Mouse (Mus musculus) left cerebral cortex, postnatal 4 days (tissue): ENCODE results near the gene Uap1l1. TPM values are rescaled to one million over a fixed set of nuclear protein-coding genes. Genes with fewer than 3 reads are reported as not detected.

Source experiments
- DNase-seq: peaks from one replicate; pipeline ENCODE4 v3.0.0-alpha.2; 2022
- intact Hi-C: fragments of 180-260 bp; cut with DNase I; formaldehyde crosslinking; loops from one replicate; pipeline ENCODE4 v1.15.1; 2025
- total RNA-seq, 2 experiments: library from RNA; stranded (reverse); gene quantifications; 2 replicates each; pipeline ENCODE4 v1.2.3; 2021

Uap1l1 gene
- total RNA-seq, 2 experiments from 2014 or later = 6.5 to 7.3 TPM

DNA sequence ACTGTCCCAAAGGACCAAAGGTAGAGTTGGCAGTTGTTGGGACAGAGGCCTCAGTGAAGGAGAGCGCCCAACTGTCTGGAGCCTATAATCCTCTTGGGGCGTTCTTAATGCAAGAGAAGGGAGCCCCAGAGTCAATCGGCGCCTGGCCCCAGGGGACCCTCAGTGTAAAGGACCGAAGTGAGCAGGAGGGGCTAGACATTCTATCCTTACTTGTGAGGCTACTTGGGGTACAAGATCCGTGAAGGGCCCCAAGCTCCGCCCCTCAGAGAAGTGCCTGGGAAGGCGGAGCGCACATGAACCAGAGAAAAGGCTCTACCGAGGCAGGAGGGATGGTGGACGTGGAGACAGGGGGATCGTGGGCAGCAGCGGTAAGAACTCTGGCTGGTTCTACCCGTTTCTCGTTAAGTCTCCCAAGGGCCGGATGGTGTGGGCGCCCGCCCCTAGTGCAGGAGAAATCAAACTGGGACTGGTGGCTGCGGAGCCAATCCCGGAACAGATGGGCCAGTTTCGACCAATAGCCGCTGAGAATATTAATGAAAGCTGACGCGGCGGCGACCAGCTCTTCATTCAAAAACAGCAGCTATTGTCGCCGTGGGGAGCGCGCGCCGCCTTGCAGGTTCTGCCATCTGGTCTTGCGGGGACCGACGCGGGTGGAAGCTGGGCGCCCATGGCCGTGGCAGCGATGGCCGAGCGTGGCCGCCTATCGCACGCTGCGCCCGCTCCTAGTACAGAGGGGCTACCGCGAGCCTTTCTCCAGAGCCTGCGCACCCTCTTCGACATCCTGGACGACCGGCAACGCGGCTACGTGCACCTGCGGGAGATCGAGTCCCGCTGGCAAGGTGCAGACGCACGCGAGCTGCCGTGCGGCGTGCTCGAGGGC lies 6.5 kb upstream of the Uap1l1 start, which contains the start of gene Sapcd2:
Gene Sapcd2, plus strand, starts transcription at position 558 of the 880 bp plus-strand sequence.
- peak; percentile 90 for DNase-seq
- intact Hi-C loops = no loop called here

- no peak for DNase-seq
- intact Hi-C loops = no loop called here
These were observed 4.5 kb upstream of the Uap1l1 start for GRCm38 (mm10) chr2:25369996-25370395.

DNA sequence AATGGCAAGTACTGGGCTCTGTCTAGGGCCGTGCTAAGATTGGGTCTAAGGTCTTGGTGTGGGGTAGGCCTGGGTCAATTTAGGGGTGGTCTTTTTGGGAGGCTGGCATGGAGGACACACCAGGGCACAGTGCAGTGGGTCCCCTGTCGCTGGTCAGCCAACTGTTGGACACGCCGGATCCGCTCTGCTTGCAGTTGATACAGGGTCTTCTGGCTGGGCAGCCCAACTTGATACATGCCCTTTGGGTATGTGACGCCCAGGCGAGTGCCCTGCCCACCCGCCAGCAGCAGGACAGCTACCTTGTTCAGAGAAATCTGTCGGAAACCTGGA lies 756 bp downstream of the Uap1l1 start:
- no peak for DNase-seq
- intact Hi-C loops = no loop called here

DNA sequence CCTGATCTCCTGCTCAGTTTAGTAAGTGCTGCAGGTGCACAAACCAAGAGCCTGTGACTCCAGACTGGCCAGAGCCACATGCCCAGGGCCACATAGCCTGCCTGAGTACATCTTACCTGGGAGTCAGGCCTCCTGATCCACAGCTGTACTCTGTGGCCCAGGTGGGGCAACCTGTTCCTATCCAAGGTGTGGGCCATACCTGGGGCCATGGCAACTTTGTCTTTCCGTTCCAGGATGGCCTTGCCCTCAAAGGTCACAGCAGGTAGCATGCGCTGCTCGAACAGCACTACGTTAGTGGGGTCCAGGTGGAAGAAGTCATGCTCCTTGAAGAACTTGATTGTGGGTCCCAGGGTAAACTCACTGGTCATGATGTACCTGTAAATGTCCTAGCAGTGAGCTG lies 1.2 kb downstream of the Uap1l1 start:
- no peak for DNase-seq
- intact Hi-C loops = no loop called here

DNA sequence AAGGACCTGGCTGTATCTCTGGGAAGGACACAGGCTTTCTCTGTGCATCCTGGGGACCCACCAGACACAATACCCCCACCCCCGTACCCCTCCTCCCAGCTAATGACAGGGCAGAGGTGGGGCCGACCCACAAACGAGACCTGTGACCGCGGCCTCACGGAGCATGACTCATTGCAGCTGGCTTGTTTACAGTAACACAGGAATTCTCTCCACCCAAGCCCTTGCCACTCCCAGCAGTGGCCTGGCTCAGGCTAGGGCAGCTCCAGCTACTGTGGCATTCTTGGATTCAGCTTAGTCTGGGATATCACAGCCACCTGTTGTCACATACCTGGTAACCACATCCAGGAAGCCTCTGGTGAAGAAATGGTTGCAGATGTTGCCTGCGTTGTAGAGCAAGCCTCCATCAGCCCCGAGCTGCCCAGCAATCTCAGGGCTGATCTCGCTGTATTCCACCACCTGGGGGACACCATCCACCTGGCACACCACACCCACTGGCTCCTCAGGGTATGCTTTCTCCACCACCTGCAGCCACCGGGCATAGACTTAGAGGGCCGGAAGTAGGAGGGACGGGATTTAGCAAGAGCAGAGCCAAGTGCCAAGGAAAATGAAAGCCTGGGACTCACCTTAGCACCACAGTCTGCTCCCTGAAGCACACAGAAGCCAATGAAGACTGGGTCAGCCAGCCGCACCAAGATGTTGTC lies 1.9 kb downstream of the Uap1l1 start:
- DNase-seq = no peak
- intact Hi-C loops = no loop called here

DNA sequence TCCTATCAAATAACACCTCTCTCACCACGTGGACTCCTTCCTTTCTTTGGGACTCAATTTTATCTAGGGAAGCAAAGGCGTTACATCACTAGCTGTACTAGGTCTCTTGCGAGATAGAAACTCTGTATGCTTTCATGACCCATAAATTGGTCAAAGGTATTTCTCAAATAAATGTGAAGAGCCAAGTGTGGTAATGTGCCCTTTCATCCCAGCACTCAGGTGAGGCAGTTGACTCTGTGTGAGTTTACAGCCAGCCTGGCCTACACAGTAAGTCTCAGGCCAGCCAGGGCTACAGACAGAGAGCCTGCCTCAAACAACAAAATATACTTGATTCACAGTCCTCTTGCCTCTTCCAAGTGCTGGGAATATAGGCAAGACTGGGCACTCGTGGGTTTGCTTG lies 5.6 kb downstream of the Uap1l1 start:
- intact Hi-C loops = no loop called here
- no peak for DNase-seq

- intact Hi-C loops = no loop called here
- DNase-seq = peak; percentile 85
These were observed 9.0 kb downstream of the Uap1l1 start, which contains the start of gene Dpp7 for GRCm38 (mm10) chr2:25356208-25357079. Dpp7 (minus strand) TSS chr2:25356359.

DNA sequence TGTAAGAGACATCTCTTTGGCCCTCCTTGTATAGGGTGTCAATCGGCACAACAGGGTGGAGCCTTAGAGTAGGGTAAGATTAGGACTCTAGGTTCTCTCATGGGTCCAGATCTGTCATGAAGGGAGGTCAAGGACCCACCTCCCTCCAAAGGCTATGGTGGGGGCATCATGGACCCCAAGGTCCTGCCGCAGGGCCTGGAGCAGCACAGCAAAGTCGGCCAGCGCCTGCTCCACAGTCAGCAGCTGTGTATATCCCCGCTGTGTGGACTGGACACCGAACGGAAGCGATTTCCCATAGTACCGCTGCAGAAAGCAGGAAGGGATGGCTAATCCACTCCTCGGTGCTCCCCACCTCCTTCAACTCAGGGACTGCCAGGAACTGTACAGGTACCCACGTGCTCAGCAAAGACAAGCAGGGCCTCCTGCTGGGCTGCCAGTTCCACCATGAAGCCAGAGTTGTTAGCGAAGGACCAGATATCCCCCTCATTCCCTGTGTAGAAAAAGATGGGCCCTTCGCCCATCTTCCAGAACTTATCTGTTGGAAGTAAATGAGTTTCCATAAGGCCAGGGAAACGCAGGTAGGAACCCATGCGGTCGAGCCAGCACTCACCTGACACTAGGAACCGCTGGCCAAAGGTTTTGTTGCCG lies 9.9 kb downstream of the Uap1l1 start:
- DNase-seq = no peak
- intact Hi-C loops = no loop called here

DNA sequence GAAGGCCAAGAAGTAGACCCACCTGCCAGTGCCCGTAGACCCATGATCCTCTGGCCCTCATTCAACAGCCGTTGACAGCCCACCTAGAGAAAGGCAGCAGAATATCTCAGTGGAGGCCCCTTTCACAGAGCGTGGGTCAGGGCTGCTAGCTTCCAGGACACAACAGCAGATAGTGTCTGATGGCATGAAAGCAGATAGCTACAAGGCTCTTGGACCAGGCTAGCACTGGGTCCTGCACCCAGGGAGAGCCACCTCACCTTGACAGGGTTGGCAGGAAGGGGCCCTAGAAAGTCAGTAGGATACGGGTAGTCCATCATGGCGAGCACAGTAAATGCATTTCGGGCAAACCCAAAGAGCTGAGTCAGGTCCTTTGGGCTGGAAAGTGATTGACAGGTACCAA lies 11.3 kb downstream of the Uap1l1 start:
- no peak for DNase-seq
- intact Hi-C loops = no loop called here

- intact Hi-C loops = no loop called here
- DNase-seq = no peak
These were observed 14.8 kb downstream of the Uap1l1 start for GRCm38 (mm10) chr2:25350701-25351100.

- DNase-seq = no peak
These were observed 16.0 kb downstream of the Uap1l1 start for GRCm38 (mm10) chr2:25349499-25349898.

GRCm38 (mm10) chr2:25348162-25348561 lies 17.3 kb downstream of the Uap1l1 start:
- no peak for DNase-seq
- intact Hi-C loops = no loop called here

More at GRCm38 (mm10) chr2:25349499-25349898, 16.0 kb downstream of the Uap1l1 start:
- intact Hi-C loops = no loop called here

DNA sequence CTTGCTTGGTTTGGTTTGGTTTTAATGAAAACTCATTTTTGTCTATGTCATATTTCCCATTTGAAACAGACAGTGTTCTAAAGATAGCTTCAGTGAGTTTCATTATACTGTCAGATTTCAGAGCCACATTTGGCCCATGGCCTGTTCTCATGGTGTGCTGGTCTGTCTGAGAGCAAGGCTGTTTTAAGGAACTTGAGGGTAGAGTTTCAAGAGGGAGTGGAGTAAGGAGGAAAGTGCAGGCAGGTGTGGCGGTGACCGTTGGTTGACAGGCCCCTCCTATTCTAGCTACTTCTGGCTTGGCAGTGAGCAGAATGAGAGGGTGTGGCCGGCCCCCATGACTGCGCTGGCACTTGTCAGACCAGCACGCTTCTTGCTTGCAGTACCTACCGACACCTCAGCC lies 27.2 kb downstream of the Uap1l1 start:
- no peak for DNase-seq
- intact Hi-C loops = no loop called here

DNA sequence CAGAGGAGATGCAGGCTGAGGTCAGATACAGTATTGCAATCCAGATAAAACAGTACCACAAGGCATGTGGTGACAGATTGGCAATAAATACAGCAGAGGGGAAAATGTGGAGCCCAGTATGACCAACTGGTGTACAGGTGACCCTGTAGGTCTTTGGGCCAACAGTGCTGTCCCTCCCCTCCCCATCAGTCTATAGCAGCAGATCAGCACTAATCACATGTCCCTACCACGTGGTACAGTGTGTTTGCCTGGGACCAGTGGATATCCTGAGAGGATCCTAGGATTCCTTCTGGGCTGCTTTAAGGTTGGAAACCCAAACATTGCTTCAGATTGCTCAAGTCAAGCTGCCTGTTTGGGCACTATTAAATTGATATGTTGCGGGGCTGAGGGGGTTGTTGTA lies 31.9 kb downstream of the Uap1l1 start:
- intact Hi-C loops = no loop called here

GRCm38 (mm10) chr2:25332286-25333160 lies 33.0 kb downstream of the Uap1l1 start, which contains the start of gene Man1b1:
Man1b1 (plus strand) TSS chr2:25332338.
- DNase-seq = peak; percentile 99
- intact Hi-C loops = no loop called here

More for the DNA sequence above, 31.9 kb downstream of the Uap1l1 start:
- no peak for DNase-seq

GRCm38 (mm10) chr2:25331470-25331869 lies 34.0 kb downstream of the Uap1l1 start:
- intact Hi-C loops = no loop called here
- DNase-seq = no peak

- intact Hi-C loops = no loop called here
- peak; percentile 59 for DNase-seq
These were observed 37.0 kb downstream of the Uap1l1 start for GRCm38 (mm10) chr2:25328440-25328839.

DNA sequence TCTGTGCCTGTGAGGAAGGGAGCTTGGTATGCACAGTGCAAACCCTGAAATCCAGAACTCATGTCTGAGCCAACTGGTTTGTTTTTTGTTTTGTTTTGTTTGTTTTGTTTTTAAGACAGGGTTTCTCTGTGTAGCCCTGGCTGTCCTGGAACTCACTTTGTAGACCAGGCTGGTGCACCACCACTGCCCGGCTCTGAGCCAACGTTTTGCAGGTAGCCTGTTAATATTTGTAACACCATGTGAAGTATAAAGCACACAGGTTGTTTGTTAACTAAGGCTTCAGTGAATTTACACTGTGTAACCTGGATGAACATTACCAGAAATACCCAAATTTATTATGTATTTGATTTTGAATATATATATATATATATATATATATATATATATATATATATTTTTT lies 39.4 kb downstream of the Uap1l1 start:
- no peak for DNase-seq
- intact Hi-C loops = no loop called here

DNA sequence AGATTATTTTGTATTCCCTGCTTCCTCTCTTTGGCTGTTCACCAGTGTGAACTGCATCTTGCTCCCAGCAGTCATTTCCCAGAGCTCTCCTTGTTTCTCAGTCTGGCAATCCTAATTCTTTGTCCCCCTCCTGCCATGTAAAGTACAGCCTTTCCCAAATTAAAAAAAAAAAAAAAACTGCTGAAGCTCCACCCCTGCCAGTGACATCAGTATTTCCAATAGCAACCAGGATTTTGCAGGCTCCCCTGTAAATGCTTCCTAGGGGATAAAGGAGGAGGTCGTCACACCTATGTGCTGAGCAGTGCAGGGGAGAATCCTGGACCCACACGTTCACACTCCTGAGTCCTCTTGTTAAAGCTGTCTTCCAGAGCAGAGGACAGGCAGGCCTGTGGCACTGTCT lies 45.4 kb downstream of the Uap1l1 start:
- intact Hi-C loops = no loop called here
- no peak for DNase-seq
